Mouse (Mus musculus) layer of hippocampus, adult 11-12 months (tissue): Measurements from ENCODE around the gene Isg15.

Experiments used
- DNase-seq: peaks from one replicate; pipeline ENCODE4 v3.0.0; 2022; ENCODE audit warnings: low spot score

The Isg15 gene

DNA sequence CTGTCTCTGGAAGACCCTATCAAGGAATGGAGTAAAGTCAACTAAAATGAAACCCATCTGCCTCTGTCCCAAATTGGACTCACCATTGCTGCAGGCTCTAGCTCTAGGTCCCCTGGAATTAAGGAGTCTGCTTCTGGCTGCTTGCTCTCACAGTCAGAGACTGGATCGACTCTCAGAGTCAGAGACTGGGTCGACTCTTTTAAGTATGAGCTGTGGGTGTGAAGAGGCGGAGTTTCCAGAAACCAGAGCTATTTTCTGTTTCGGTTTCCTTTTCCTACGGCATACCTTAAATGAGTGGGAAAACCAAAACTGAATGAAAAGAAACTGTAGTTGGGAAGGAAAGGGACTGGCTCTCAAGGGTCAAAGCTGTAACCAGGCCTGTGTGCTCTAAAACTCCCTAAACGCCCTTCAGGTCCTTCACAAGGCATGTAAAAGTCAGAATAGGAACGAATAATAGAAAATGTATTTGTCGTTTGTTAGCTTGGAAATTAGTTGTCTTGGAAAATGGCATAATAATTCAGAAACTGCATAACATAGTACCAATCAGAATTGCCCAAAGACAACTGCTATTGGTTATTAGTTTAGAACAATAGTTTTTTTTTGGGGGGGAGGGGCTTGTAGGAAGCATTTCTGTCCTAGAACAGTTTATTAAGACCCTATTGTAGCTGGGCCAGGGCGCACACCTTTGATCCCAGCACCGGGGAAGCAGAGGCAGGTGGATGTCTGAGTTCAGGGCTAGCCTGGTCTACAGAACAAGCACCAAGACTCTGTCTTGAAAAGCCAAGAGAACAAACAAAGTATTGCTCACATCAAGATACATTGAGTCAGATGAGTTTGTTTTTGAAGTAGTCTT, at the start of gene Isg15:
Gene Isg15 (minus strand): TSS at position 196 of the 853 bp plus-strand sequence.
- no peak for DNase-seq

DNA sequence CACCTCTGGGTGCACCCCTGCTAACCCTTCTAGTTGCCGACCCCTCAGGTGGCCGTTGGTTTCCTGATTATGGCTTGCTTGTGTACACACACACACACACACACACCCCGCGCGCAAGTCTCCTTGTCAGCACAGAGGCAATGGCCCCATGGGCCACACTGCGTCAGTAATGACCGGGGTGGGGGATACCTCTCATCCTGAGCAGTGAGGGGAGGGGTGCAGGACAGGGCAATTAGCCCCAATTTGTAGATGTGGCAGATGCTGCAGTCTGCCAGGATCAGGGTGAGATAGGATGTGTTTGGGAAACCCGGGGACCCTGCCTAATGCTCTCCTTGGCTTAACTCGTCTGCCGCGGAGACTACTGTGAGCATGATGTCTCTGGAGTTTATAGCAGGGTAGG, 48.9 kb upstream of the Isg15 start:
- no peak for DNase-seq

DNA sequence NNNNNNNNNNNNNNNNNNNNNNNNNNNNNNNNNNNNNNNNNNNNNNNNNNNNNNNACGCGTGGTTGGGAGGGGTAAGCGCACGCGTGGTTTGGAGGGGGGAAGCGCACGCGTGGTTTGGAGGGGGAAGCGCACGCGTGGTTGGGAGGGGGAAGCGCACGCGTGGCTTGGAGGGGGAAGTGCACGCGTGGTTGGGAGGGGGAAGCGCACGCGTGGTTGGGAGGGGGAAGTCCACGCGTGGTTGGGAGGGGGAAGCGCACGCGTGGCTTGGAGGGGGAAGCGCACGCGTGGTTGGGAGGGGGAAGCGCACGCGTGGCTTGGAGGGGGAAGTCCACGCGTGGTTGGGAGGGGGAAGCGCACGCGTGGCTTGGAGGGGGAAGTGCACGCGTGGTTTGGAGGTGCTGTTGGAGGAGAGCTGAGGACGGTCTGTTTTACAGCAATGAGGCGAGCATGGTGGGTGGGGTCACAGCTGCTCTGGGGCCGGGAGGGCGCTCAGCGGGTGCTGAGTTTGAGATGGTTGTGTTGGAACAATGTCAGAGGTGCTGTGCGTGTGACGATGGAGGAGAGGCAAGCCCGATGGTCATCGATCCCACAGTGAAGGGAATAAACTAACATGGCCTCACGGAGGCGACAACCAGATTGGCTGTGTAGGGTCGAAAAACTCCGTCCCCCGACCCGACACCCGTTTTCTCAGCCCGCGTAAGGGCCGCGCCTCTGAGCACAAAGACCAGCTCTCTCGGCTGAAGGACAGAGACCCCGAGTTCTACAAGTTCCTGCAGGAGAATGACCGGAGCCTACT, 36.2 kb upstream of the Isg15 start:
- no peak for DNase-seq

DNA sequence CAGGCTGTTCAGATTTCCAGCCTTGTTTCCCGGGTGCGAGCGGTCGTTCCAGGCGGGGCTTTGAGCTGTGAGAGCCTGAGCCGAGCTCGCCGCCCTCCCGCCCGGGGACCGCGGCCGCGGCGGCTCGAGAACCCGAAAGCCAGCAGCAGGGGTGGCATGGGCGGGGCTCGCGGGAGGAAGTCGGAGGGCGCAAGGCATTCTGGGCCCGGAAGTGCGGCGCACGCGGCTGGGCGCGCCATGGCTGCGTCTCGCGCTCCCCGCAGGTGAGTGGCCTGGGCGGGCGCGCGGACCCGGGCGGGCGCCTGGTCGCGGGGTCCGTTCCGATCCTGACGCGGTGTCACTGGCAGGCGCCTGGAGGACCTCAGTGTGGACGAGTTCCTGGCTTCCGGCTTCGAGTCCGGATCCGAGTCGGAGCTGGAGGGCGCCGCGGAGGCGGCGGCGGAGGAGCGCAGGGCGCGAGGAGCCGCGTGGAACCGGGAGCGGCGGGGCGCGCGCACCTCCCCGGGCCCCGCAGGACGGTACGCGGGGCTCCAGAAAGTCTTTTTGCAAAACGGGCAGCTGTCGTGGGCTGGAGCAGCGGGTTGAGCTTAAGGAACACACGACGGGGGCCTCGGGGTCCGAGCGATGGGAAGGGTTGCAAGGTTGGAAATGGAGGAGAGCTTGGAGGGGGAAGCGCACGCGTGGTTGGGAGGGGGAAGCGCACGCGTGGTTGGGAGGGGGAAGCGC, 35.4 kb upstream of the Isg15 start, which contains the start of gene Noc2l:
Gene Noc2l (plus strand): TSS at position 203 of the 726 bp plus-strand sequence.
- DNase-seq, result peak; percentile 86

DNA sequence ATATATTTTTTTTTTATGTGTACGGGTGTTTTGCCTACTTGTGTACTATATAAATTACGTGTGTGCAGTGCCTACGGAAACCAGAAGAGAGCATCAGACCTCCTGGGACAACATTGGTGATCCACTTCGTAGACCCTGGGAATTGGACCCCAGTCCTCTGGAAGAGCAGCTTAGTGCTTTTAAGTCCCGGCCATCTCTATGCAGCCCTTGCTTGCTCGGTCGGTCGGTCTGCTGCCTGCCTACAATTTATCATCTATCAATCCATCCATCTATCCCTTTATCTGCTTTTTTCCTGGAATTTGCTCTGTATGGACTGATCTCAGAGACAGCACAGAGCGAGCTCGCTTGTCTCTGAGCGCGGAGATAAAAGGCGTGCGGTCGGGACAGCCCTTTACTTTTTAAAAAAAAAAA, 34.7 kb upstream of the Isg15 start:
- DNase-seq, result no peak

DNA sequence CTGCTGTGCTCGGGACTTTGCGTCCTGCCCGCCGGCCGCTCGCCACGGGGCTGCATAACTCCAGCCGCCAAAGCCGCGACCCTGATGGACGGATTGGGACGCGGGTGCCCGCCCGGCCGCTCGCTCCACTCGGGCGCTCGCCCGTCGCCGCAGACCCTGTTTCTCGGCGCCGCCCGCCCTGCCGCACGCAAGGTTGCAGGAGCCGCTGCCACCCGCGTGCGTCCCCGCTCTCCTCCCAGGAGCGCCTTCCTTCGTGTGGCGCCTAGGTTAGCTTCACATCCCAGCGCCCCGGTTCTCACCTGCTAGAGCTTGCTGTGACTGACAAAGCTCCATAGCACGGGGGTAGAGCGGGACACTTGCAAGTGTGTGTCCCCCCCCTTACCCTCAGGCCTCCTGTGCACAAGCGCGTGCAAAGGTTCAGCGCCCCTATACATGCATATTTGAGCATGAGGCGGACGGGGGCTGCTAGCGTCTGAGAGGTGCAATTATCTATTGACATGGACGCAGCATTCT, 34.1 kb upstream of the Isg15 start, which contains the start of gene Plekhn1:
Gene Plekhn1 (minus strand): TSS at position 157 of the 513 bp plus-strand sequence.
- peak; percentile 75 for DNase-seq

DNA sequence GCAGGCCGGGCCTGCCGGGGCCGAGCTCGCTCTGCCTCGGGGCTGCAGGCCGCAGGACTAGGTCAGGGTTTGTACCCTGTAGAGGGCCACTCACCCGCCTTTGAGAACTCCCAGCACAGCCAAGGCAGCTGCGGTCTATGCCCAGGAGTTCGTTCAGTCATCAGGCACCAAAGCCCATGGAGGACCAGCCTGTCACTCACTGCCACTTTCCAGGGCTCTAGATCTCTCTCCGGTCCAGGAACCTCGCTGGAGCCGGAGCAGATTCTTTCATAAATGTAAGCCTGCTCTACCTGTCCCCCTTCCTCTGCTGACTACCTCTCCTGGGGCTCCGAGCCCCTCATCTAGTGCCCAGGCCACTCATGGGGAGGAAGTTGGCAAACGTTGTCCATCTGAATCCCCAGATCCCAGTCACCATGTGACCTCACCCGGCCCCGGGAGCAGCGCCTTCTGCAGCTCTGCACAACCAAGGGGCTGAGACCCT, 33.4 kb upstream of the Isg15 start:
- DNase-seq, result no peak

DNA sequence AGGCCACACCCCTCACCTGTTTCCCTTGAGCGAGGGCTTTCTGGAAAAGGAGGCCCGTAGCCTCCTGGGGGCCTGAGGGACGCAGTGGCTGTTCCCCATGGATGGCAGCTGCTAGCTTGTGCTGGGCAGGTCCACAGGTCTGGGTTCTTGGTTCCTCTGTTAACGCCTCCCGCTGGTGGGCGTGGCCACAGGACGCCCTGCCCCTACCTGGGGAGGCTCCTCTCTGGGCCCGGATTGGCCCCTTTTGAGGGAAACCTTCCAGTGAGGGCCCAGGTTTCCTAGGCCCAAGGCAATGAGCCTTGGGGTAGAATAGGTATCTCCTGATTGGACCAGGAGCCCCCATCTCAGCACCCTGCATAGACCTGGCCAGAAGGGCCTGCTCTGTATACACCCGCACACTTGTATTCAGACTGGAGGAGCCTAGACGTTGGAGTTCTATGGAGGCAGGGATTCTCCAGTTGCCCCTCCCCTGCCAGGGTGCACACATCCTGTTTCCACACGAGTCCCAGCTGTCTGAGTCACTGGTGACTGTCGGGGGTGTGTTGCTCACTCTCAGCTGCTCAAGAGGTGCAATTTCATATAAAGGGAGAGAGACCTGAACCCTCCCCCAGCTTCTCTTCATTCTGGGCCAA, 27.9 kb upstream of the Isg15 start:
- DNase-seq, result no peak

DNA sequence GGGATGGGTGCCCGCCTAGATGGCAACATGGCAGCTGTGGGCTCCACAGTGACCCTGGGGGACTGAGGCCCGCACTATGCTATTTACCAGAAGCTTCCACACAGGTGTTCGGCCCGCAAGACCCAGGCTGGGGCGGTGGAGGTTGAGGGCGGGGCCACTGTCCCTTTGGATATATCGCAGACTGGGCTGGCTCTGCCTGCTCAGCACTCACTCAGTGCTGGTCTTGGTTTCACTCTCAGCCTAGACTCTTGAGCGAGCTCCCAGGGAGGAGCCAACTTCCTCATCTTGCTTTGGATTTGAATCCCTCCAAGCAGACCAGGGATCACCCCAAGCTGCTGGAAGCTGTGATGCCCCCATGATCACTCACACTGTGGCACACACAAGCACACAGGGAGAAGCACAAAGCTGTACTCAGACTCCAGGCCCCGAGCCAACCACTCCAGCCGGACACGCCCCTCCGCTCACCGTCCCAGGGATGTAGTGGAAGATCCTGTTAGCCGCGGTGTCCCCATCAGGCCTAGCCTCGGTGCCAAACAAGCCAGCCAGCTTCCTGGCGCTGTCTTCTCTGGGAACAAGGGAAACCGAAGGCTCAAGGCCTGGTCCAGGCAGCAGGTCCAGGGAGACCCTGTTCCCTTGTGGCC, 27.3 kb upstream of the Isg15 start:
- no peak for DNase-seq

DNA sequence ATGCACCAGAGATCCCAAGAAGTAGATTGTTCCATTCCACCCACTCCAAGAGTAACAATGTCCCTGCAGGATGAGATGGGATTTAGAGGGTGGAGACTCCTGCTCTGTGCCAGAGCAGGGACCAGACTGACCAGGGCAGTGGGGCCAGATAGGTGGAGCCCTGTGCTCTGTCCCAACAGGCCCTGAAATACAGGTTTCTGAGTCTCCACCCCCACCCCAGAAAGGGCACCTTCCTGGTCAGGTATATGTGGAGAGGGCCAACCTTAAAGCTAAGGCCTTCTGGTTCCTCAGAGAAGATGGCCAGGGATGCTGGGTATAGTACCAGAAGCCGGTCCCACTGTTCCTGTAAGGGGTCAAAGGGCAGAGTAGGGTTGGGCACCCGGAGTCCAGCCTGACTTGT, 23.7 kb upstream of the Isg15 start:
- DNase-seq, result no peak

DNA sequence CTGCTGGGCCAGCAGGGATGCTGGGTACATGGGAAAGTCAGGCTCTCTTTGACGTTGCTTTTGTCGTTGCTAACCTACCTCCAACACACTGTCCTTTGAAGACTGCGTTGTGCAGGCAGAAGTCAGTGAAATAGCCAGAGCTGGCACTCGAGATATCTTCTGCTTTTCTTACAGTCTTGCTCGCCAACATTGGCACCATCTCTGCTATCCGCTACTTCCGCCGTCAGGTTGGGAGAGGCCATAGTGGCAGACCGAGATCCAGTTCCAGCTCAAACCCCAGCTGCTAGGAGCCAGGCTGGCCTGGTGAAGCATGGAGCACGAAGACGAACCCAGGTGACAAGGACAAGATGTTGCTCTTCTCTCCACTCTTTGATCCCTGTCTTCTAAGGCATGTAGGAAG, 19.3 kb upstream of the Isg15 start:
- DNase-seq, result no peak

DNA sequence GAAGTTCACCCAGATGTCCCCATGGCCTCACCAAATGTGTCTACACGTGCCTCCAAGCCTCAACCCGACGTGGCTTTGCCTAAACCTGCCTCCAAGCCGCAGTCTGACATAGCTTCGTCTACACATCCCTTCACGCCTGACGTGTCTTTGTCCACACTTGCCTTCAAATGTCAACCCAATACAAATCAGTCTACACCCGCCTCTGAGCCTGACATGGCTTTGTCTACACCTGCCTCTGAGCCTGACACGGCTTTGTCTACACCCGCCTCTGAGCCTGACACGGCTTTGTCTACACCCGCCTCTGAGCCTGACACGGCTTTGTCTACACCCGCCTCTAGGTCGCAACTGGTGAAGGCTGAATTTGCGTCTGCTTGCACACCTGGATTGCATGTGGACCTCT, 17.2 kb upstream of the Isg15 start:
- no peak for DNase-seq

DNA sequence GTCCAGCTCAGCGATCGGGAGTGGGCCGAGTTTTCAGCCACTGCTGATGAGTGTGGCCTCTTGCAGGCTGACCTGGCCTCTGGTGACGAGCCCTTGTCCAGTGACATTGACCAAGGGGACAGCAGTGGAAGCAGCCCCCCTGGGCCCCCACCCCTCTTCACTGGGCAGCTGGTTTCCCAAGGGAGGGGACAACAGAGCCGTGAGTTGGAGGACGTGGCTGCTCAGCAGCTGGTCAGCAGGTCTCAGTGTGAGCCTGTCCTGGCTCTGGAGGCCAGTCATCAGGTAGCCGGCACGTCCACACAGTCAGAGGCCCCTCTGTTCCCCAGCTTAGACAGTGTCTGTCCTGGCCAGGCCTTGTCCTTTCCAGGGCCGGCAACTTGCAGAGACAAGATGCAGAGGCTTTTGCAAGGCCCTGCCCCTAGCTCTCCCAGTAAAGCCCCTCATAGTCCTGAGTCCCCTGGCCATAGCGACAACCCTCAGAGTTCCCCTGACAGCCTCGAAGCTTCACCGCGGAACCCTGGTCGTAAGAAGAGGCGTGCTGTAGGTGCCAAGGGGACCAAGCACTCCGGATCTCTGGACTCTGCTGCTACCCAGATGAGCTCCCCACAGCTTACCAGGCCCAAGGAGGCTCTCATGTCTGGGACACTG, 16.5 kb upstream of the Isg15 start:
- no peak for DNase-seq

DNA sequence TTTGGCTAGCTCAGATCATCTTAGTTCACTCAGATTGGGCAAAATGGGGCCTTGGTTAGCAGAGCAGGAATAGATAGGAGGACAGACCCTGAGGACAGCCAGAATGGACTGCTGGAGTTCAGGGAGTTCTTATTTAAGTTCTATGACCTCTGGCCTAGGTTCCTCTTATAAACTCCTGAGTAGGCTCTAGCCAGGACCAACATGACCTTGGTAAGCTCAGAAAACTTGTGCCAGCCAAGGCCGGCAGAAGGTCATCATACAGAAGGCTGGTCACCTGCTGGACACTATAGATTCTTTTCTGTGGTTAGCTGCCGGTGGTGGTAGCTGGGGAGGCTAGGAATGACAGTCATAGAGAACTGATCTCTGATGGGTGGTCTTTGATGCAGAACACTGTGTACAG, 15.6 kb upstream of the Isg15 start:
- DNase-seq, result no peak

DNA sequence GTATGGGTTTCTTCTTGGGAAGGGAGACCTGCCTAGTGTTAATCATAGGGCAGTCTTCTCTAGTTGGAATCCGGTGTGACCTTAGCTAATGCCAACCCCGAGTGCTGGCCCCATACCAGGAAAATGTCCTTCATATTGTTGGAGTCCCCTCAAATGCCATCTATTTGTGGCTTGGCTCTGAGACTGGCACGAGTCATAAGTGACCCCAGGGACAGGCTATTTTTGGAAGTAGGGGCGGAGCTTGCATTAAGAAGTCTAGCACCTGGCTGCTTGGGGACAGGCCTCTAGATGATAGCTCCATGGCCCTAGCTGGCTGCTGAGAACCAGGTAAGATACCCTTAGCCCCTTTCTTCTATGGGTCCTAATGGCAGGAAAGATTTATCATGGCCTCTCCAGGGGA, 15.0 kb upstream of the Isg15 start, which contains the start of gene Perm1:
Gene Perm1 (plus strand): TSS at position 220 of the 400 bp plus-strand sequence.
- DNase-seq, result no peak

DNA sequence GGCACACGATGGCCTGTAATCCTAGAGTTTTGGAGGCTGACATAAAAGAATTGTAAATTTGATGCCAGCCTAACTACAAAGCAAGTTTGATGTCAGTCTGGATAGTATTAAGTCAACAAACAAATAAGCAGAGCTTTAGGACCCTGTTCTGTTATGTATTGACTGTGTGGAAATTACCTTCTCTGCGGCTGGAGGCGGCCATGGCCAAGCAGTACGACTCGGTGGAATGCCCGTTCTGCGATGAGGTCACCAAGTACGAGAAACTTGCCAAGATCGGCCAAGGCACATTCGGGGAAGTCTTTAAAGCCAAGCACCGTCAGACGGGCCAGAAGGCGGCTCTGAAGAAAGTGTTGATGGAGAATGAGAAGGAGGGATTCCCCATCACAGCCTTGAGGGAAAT, 12.5 kb upstream of the Isg15 start:
- no peak for DNase-seq

DNA sequence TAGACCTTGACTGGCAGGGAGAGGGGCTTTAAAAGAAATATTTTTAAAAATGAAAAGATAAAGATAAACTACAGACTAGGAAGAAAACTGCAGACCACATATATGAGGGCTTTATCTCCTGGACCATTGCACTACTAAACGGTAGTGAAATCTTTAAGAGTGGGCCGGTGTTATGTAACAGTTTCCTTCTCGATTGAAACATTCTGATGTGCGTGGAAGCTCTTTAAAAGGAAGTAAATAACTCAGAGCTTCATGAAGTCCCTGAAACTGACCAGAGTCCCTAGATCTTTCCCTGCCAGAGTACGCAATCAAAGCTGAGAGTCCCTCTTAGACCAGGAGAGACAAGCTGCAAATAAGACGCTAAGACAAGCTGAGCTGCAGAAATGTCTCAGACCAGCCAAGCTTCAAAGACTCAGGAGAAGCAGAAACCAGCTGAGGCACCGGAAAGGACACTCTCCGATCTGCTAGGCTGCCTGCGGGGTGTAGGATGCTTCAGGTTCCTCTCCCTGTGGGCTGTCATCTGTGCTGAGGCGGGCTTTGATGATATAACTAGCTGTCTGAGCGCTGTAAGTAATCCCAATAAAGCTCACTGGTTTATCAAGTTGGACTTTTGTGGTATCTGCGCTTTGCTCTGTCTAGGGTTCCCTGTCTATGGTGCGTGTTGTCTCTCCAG, 9.5 kb upstream of the Isg15 start:
- DNase-seq, result no peak

DNA sequence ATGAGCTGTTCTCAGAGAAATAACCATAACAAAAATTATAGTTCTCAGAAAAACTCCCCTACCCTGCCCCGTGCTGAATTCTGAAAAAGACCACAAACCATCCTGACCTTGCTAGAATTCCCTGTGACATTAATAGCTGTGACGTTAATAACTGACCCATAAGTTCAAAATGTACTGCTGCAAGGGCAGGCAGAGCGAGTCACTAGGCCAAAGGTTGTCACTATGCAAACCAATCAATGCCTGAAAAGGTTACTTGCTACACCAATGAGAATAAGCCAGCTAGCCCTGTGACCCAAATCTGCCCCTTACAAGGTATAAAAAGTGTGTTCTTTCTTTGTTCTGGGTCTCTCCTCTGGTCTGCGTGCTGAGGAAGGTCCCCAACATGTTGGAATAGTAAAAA, 8.3 kb upstream of the Isg15 start:
- no peak for DNase-seq

DNA sequence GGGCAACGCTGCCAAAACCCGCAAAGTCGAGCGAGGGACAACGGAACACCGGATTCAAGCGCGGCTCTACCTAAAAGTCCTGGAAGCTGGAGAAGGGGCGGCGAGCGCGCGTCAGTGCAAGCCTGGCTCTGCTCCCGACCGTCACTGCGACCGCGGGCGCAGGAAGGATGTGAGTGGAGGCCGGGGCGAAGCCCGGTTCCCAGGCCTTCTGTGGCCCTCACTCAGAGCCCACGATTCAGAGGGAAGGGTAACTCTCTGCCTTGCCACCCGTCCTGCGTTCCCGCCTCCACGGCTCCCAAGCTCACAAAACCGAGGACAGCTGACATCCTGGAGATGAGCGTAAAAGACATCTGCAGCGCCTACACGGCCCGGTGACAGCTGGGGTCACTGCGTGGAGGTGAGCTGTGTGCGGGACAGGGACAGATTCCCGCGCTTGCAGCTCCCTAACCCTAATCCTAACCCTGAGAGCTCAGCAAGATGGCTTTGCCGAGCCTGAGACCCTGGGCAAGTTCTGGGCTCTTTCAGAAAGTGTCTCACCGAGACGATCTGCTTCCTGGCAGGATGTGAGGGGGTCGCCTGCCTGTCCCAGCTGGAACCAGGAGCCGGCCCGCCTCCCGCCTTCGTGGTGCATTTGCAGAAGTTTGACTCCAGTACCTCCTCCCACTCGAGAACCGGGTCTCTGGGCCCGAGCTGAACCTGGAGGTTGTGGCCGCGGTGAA, 3.0 kb upstream of the Isg15 start:
- DNase-seq, result no peak
